Mouse (Mus musculus) embryo, embryonic 11.5 days (tissue): ENCODE data around the gene Cd300c.
A peak's percentile ranks its signal among the peaks of the same experiment; 100 is the strongest.
"Not testable (repeated sequence)": the region's sequence is repeated elsewhere in the genome, so short reads cannot be mapped to it uniquely, and the experiment has no call there.

Experiments
- DNase-seq: peaks from one replicate; pipeline ENCODE4 v3.0.0-alpha.2; 2012; ENCODE audit warnings: low read depth, low spot score

Cd300c gene

GRCm38 (mm10) chr11:114968752-114969207 is at the start of gene Cd300c:
TSS of gene Cd300c (minus strand) at chr11:114969157.
- DNase-seq, result no peak

GRCm38 (mm10) chr11:115016093-115016492 is 47.1 kb upstream of the Cd300c start, which contains the start of gene Cd300ld2:
TSS of gene Cd300ld2 (minus strand) at chr11:115016193.
- not testable (repeated sequence) for DNase-seq

GRCm38 (mm10) chr11:115004070-115004469 is 35.1 kb upstream of the Cd300c start:
- no peak for DNase-seq

GRCm38 (mm10) chr11:115001474-115002040 is 32.6 kb upstream of the Cd300c start, which contains the start of gene Cd300c2:
TSS of gene Cd300c2 (minus strand) at chr11:115001880.
- no peak for DNase-seq

GRCm38 (mm10) chr11:114989793-114990192 is 20.8 kb upstream of the Cd300c start, which contains the start of gene Cd300ld:
TSS of gene Cd300ld (minus strand) at chr11:114989922.
- DNase-seq, result no peak

GRCm38 (mm10) chr11:114981866-114982265 is 12.9 kb upstream of the Cd300c start:
- no peak for DNase-seq

- no peak for DNase-seq
These were observed 3.8 kb upstream of the Cd300c start for GRCm38 (mm10) chr11:114972726-114973125.

- DNase-seq, result no peak
These were observed 3.7 kb downstream of the Cd300c start for GRCm38 (mm10) chr11:114965182-114965828.

GRCm38 (mm10) chr11:114960369-114960768 is 8.6 kb downstream of the Cd300c start:
- no peak for DNase-seq

- DNase-seq, result no peak
These were observed 34.8 kb downstream of the Cd300c start, which contains the start of gene Cd300lb for GRCm38 (mm10) chr11:114934144-114934543. TSS of gene Cd300lb (minus strand) at chr11:114934386.

- no peak for DNase-seq
These were observed 35.4 kb downstream of the Cd300c start for GRCm38 (mm10) chr11:114933591-114933990.

- no peak for DNase-seq
These were observed 37.9 kb downstream of the Cd300c start for GRCm38 (mm10) chr11:114931041-114931440.

GRCm38 (mm10) chr11:114929581-114929980 is 39.4 kb downstream of the Cd300c start:
- no peak for DNase-seq

- DNase-seq, result peak; percentile 9
These were observed 45.0 kb downstream of the Cd300c start for GRCm38 (mm10) chr11:114923961-114924360.

GRCm38 (mm10) chr11:114922439-114922838 is 46.5 kb downstream of the Cd300c start:
- DNase-seq, result no peak

- no peak for DNase-seq
These were observed 51.8 kb downstream of the Cd300c start for GRCm38 (mm10) chr11:114917120-114917519.

- DNase-seq, result no peak
These were observed 54.0 kb downstream of the Cd300c start for GRCm38 (mm10) chr11:114914978-114915377.

- peak; percentile 64 for DNase-seq
These were observed 56.1 kb downstream of the Cd300c start for GRCm38 (mm10) chr11:114912847-114913246.

GRCm38 (mm10) chr11:114909538-114909937 is 59.4 kb downstream of the Cd300c start:
- not testable (repeated sequence) for DNase-seq

GRCm38 (mm10) chr11:114908086-114908485 is 60.9 kb downstream of the Cd300c start:
- no peak for DNase-seq

- no peak for DNase-seq
These were observed 61.4 kb downstream of the Cd300c start for GRCm38 (mm10) chr11:114907567-114907966.
